Mouse (Mus musculus) hindbrain, embryonic 10.5 days (tissue): ENCODE data around the gene Mcm6. TPM values are rescaled to one million over a fixed set of nuclear protein-coding genes. Genes with fewer than 3 reads are reported as not detected.

ENCODE experiments used
- DNase-seq: peaks from one replicate; pipeline ENCODE4 v3.0.0-alpha.2; 2017; ENCODE audit warnings: low spot score
- H3K27ac ChIP-seq: fragments of 300-500 bp; sonication (generic); 2 replicates; pipeline ENCODE4 v1.5.1; 2016; ENCODE audit warnings: mild to moderate bottlenecking, moderate library complexity
- H3K27me3 ChIP-seq: fragments of 300-500 bp; sonication (generic); 2 replicates; pipeline ENCODE4 v1.6.1; 2016; ENCODE audit warnings: mild to moderate bottlenecking; ENCODE audit not compliant: poor library complexity, insufficient read depth, severe bottlenecking
- H3K36me3 ChIP-seq: fragments of 300-500 bp; sonication (generic); 2 replicates; pipeline ENCODE4 v1.6.1; 2016; ENCODE audit warnings: mild to moderate bottlenecking, moderate library complexity
- H3K4me1 ChIP-seq: fragments of 300-500 bp; sonication (generic); replicated peaks from 2 replicates; pipeline ENCODE4 v1.6.1; 2016; ENCODE audit warnings: mild to moderate bottlenecking
- H3K4me3 ChIP-seq: fragments of 300-500 bp; sonication (generic); 2 replicates; pipeline ENCODE4 v1.5.1; 2016; ENCODE audit warnings: mild to moderate bottlenecking, moderate library complexity
- H3K9me3 ChIP-seq: fragments of 300-500 bp; sonication (generic); 2 replicates; pipeline ENCODE4 v1.6.1; 2016; ENCODE audit warnings: mild to moderate bottlenecking, moderate library complexity
- WGBS: fragments of 180-500 bp; shearing (Covaris S2); methylation state at CpG from one replicate; pipeline ENCODE4 v1.1.7; 2016; 5-methylcytosine and 5-hydroxymethylcytosine counted together
- polyA plus RNA-seq: library from polyadenylated mRNA; unstranded; fragments of >200 nt; fragmentation: Nextera tagmentation; extraction: Ambion mirVana; gene quantifications from 2 replicates; pipeline ENCODE4 v1.2.1, GENCODE M21; 2016

Mcm6 gene
- polyA plus RNA-seq, 1 experiment from 2014 or later = 267 TPM

GRCm38 (mm10) chr1:128281753-128282152 is 77.7 kb downstream of the Mcm6 start:
- no peaks in the 10 kb centered on the region for H3K4me1 ChIP-seq
- H3K27ac ChIP-seq = no peak overlapping the region
- WGBS = 92% methylated on average over 3 of the region's 3 CpGs
- no peak overlapping the region for H3K4me3 ChIP-seq
- DNase-seq = no peak
- H3K27me3 ChIP-seq = no peaks in the 10 kb centered on the region
- H3K9me3 ChIP-seq = no peaks in the 10 kb centered on the region
- H3K36me3 ChIP-seq = peaks cover 90% of the 10 kb centered on the region

Other genes with a start within 250 kb of the Mcm6 start
- gene Ubxn4, start 115.7 kb downstream of the Mcm6 start, polyA plus RNA-seq = 57.8 and 58.4 TPM in 2 replicates
- gene Lct, start 31.3 kb downstream of the Mcm6 start, polyA plus RNA-seq = 0.05 and 0.11 TPM in 2 replicates
- gene Dars, start 57.7 kb upstream of the Mcm6 start, polyA plus RNA-seq = 200 and 214 TPM in 2 replicates
- gene Cxcr4, start 232.6 kb upstream of the Mcm6 start, polyA plus RNA-seq = 18.5 and 19.0 TPM in 2 replicates